Mouse (Mus musculus): ENCODE data around the gene Ak9. TPM values are rescaled to one million over a fixed set of nuclear protein-coding genes. Genes with fewer than 3 reads are reported as not detected.
A peak's percentile ranks its signal among the peaks of the same experiment; 100 is the strongest.

The Ak9 gene
- polyA plus RNA-seq, 1 experiment: 0.22 TPM

DNA sequence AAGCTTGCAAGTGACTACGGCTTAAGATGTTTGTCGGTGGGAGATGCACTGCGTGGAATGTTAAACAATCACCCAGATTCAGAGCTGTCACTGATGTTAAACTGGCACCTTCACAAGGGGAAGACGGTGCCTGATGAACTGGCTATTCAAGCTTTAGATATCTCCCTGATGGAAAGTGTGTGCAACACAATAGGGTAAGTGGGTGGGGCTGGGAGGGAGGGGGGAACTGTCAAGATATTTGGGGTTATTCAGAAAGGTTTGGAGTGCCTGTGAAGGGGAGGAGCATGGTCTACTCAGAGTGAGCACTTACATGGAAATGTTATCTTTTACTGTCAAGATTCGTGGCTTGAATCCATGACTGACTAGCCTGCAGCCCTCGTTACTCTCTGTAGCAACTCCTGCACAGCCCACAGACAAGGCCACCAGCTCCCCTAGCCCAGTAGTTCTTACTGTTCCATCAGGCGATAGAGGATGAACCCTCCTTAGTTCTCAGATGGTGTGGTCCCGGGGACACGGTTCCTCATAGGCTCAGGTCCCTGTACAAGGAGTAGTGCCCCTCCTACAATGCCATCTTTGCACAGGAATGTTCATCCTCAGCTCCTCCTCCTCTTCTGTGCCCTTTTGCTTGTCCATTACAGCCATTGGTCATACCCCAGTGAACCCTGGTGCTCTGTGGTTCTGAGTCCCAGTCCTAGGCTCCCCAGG lies 116.9 kb downstream of the Ak9 start:
- no peak for TF ChIP-seq POLR2A (IDR thresholded peaks at IDR 0.05; ENCODE audit: borderline replicate concordance, control insufficient read depth, low read depth, low read length)
- TF ChIP-seq CTCF (IDR thresholded peaks at IDR 0.05; ENCODE audit: control insufficient read depth, insufficient read depth, low read length): no peak
- Histone ChIP-seq H3K4me3 (replicated peaks; ENCODE audit: control insufficient read depth, low read depth, low read length) (no peak overlapping the region), H3K27ac (ENCODE audit: control insufficient read depth, insufficient read depth, low read depth, low read length, poor library complexity) (no peak overlapping the region), H3K4me1 (ENCODE audit: control insufficient read depth, insufficient read depth, low read length) (no peaks in the 10 kb centered on the region)
- 81% methylated on average over 9 of the region's 9 CpGs for WGBS

DNA sequence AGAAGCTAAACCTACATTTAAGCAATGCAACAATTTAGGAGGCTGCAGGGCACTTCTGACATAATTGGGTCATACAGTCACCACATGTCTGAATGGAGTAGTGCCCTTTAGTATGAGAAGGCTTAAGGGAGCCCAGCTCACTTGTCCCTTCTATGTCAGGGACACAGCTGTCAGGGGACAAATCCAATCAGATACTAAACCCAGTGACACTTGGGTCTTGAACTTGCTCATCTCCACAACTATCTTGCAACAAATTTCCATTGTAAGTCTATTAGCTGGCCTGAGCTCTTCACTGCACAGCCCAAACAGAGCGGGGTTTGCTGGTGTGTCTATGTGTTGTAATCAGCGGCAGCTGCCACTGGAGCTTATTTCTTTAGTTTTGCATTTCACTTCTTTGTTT lies 119.9 kb downstream of the Ak9 start:
- no peak for TF ChIP-seq POLR2A (IDR thresholded peaks at IDR 0.05; ENCODE audit: borderline replicate concordance, control insufficient read depth, low read depth, low read length)
- no peak for TF ChIP-seq CTCF (IDR thresholded peaks at IDR 0.05; ENCODE audit: control insufficient read depth, insufficient read depth, low read length)
- WGBS: 81% methylated on average over 2 of the region's 2 CpGs
- Histone ChIP-seq H3K27ac (ENCODE audit: control insufficient read depth, insufficient read depth, low read depth, low read length, poor library complexity) (no peak overlapping the region), H3K4me3 (replicated peaks; ENCODE audit: control insufficient read depth, low read depth, low read length) (no peak overlapping the region), H3K4me1 (ENCODE audit: control insufficient read depth, insufficient read depth, low read length) (no peaks in the 10 kb centered on the region)

DNA sequence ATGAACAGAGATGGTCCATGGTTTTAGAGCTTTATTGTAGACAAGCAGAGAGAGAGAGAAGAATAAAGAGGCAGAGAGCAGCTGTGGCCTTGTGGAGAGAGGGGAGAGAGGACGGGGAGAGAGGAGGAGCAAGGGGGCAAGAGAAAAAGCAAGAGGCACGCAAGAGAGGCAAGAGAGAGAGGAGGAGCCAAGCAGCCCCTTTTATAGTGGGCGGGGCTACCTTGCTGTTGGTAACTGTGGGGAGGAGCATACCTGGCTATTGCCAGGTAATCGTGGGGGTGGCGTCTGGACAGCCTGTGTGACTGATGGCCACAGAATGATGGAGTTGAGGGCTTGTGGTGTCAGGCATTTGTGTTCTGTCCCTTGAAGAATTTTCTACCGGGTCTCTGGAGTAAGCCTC lies 122.6 kb downstream of the Ak9 start:
- H3K4me3 ChIP-seq (replicated peaks; ENCODE audit: control insufficient read depth, low read depth, low read length): no peak overlapping the region
- WGBS: 71% methylated on average over 6 of the region's 6 CpGs
- no peaks in the 10 kb centered on the region for H3K4me1 ChIP-seq (ENCODE audit: control insufficient read depth, insufficient read depth, low read length)
- TF ChIP-seq POLR2A (IDR thresholded peaks at IDR 0.05; ENCODE audit: borderline replicate concordance, control insufficient read depth, low read depth, low read length) (no peak), CTCF (IDR thresholded peaks at IDR 0.05; ENCODE audit: control insufficient read depth, insufficient read depth, low read length) (no peak)
- no peak overlapping the region for H3K27ac ChIP-seq (ENCODE audit: control insufficient read depth, insufficient read depth, low read depth, low read length, poor library complexity)

DNA sequence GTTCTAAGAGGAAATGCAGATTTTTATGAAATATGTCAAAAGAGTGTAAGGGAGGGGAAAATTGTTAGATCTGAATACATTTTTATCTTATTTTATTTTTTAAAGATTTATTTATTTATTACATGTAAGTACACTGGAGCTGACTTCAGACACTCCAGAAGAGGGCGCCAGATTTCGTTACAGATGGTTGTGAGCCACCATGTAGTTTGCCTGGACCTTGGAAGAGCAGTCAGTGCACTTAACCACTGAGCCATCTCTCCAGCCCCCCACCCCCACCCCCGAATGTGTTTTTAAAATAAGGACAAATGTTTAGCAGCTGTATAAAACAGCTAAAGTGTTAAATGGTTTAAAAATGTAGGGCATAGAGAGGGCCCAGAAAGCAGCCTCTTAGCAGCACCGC lies 130.8 kb downstream of the Ak9 start:
- Histone ChIP-seq H3K4me1 (ENCODE audit: control insufficient read depth, insufficient read depth, low read length) (no peaks in the 10 kb centered on the region; the same call in 1 of the 2 replicates), H3K27ac (ENCODE audit: control insufficient read depth, insufficient read depth, low read depth, low read length, poor library complexity) (no peak overlapping the region), H3K4me3 (replicated peaks; ENCODE audit: control insufficient read depth, low read depth, low read length) (no peak overlapping the region)
- WGBS: 24% methylated on average over 4 of the region's 4 CpGs
- TF ChIP-seq CTCF (IDR thresholded peaks at IDR 0.05; ENCODE audit: control insufficient read depth, insufficient read depth, low read length) (peak; percentile 37; the same call in 1 of the 2 replicates), POLR2A (IDR thresholded peaks at IDR 0.05; ENCODE audit: borderline replicate concordance, control insufficient read depth, low read depth, low read length) (no peak)

DNA sequence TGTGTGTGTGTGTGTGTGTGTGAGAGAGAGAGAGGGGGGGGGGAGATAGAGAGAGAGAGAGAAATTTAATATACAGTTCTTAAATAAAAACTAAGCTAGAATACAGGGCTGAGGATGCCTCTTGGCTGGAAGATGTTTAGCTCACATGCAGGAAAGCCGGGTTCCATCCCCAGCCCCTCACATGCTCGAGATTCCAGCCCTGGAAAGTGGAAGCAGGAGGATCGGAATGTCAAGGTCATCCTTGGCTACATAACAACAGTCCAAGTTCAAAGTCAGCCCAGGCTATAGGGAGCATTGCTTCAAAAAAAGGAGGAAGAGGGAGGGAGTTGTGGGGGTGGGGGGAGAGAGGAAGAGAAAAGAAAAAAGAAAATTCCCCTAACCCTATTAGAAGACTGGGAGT lies 131.4 kb downstream of the Ak9 start:
- Histone ChIP-seq H3K4me3 (replicated peaks; ENCODE audit: control insufficient read depth, low read depth, low read length) (no peak overlapping the region), H3K27ac (ENCODE audit: control insufficient read depth, insufficient read depth, low read depth, low read length, poor library complexity) (no peak overlapping the region), H3K4me1 (ENCODE audit: control insufficient read depth, insufficient read depth, low read length) (no peaks in the 10 kb centered on the region; the same call in 1 of the 2 replicates)
- 53% methylated on average over 3 of the region's 3 CpGs for WGBS
- TF ChIP-seq CTCF (IDR thresholded peaks at IDR 0.05; ENCODE audit: control insufficient read depth, insufficient read depth, low read length): no peak
- TF ChIP-seq POLR2A (IDR thresholded peaks at IDR 0.05; ENCODE audit: borderline replicate concordance, control insufficient read depth, low read depth, low read length): no peak

- no peak for TF ChIP-seq POLR2A (IDR thresholded peaks at IDR 0.05; ENCODE audit: borderline replicate concordance, control insufficient read depth, low read depth, low read length)
- TF ChIP-seq CTCF (IDR thresholded peaks at IDR 0.05; ENCODE audit: control insufficient read depth, insufficient read depth, low read length): no peak
- no peak overlapping the region for H3K4me3 ChIP-seq (replicated peaks; ENCODE audit: control insufficient read depth, low read depth, low read length)
- no peak overlapping the region for H3K27ac ChIP-seq (ENCODE audit: control insufficient read depth, insufficient read depth, low read depth, low read length, poor library complexity)
- peaks cover 2% of the 10 kb centered on the region; the same call in 1 of the 2 replicates for H3K4me1 ChIP-seq (ENCODE audit: control insufficient read depth, insufficient read depth, low read length)
- WGBS: 54% methylated on average over 1 of the region's 1 CpGs
Observed at GRCm38 (mm10) chr10:41448216-41448615, 144.4 kb downstream of the Ak9 start.

GRCm38 (mm10) chr10:41449684-41450083 lies 145.9 kb downstream of the Ak9 start:
- H3K4me1 ChIP-seq (ENCODE audit: control insufficient read depth, insufficient read depth, low read length): peaks cover 2% of the 10 kb centered on the region; the same call in 1 of the 2 replicates
- WGBS: 6% methylated on average over 14 of the region's 14 CpGs
- TF ChIP-seq POLR2A (IDR thresholded peaks at IDR 0.05; ENCODE audit: borderline replicate concordance, control insufficient read depth, low read depth, low read length) (no peak), CTCF (IDR thresholded peaks at IDR 0.05; ENCODE audit: control insufficient read depth, insufficient read depth, low read length) (no peak)
- H3K27ac ChIP-seq (ENCODE audit: control insufficient read depth, insufficient read depth, low read depth, low read length, poor library complexity): peak overlapping the region; percentile 40; the same call in 1 of the 2 replicates
- H3K4me3 ChIP-seq (replicated peaks; ENCODE audit: control insufficient read depth, low read depth, low read length): peak overlapping the region; percentile 67

GRCm38 (mm10) chr10:41450137-41450670 lies 146.4 kb downstream of the Ak9 start, which contains the start of gene Zbtb24:
Zbtb24 (plus strand) TSS chr10:41450383.
- under 1% methylated on average over 49 of the region's 49 CpGs for whole genome bisulfite sequencing
- TF ChIP-seq POLR2A (IDR thresholded peaks at IDR 0.05; ENCODE audit: borderline replicate concordance, control insufficient read depth, low read depth, low read length): peak; percentile 83; the same call in 1 of the 2 replicates
- TF ChIP-seq CTCF (IDR thresholded peaks at IDR 0.05; ENCODE audit: control insufficient read depth, insufficient read depth, low read length): no peak
- H3K27ac ChIP-seq (ENCODE audit: control insufficient read depth, insufficient read depth, low read depth, low read length, poor library complexity): peak within 1 kb of the TSS; percentile 78
- H3K4me1 ChIP-seq (ENCODE audit: control insufficient read depth, insufficient read depth, low read length): peaks cover 2% of the 10 kb centered on the region; the same call in 1 of the 2 replicates
- H3K4me3 ChIP-seq (replicated peaks; ENCODE audit: control insufficient read depth, low read depth, low read length): peak within 1 kb of the TSS; percentile 93

Data from bone marrow, adult 2 months (tissue).